Mouse (Mus musculus): Measurements from ENCODE around the gene Zfp941.
"Not testable (repeated sequence)": the region's sequence is repeated elsewhere in the genome, so short reads cannot be mapped to it uniquely, and the experiment has no call there.

The Zfp941 gene

DNA sequence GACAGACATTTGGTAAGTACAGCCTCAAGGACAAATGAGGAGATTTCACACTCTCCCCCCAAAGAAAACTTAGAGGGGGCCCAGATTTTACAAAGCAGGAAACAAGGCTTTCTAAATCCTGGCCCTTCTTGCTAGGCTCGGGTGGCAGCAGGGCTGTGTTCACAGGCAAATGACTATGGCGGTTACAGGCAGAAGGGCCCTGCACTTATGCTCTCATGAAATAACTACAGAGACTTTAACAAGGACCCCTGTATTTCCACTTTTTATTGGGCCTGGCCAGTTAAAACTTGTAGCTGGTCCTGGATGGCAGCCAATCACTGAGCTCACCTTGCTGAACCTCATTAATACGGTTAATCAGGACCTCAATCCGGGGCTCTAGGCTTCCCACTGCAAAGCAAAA lies 41.4 kb downstream of the Zfp941 start:
- in situ Hi-C loops (cut with MboI) = no loop called here

DNA sequence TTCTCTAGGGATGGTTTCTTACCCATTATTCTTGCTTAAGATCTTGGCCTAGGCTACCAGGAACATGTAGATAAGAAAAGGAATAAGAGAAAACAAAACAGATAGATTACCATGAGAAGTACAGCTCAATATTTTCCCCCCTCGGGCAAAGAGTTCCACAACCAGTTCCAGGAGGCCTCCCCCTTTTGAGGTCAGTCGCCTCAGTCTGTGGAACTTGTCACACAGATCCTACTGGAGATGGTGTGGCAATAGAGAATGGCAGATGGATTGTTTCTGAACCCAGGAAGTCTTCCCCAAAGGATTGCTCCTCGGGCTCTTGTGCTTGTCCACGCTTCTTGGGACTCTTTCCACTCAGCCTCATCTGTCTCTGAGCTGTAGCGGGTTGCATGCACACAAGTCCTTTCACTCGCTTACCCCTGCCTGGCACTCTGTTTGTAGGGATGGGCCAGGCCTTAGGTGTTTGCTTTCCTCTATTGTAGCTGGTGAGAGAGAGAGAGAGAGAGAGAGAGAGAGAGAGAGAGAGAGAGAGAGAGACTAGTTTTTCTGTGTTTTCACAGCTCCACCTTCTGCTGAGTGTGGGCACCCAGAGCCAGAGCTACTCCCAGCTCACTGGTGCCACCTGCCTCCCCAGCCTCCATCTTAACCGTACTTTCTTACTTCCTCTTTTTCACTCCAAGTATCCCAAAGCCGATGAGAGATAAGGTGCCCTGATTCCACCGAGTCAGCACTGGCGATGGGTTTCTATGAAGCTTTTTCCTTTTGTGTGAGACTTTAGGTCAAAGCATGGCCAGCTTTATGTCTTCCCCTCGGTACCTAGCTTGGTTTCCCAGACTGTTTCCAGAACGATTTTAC lies 55.9 kb downstream of the Zfp941 start:
- in situ Hi-C loops (cut with MboI) = no loop called here

GRCm38 (mm10) chr7:140765391-140765790 lies 56.6 kb downstream of the Zfp941 start:
- in situ Hi-C loops (cut with MboI) = not testable (repeated sequence)

- in situ Hi-C loops (cut with MboI) = no loop called here
These were observed 58.4 kb downstream of the Zfp941 start, which contains the start of gene Cyp2e1 for GRCm38 (mm10) chr7:140763447-140764020. TSS of gene Cyp2e1 (plus strand) at chr7:140763739.

DNA sequence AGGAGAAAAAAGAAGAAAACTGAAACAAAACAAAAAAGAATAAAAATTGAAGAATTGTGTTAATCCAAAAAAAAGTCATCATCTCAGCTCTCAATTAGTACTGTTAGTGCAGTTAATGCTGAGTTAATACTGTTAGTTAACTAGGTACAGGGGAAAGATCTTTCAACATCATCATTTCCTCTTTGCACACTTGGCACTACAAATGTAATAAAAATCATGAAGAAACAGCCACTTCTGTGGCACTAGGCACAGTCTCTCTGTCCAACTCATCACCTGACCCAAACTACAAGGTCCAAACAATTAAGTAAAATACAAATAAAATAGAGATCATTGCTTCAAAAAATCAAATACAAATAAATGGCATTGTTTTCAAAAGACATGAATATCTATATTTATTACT lies 61.3 kb downstream of the Zfp941 start:
- in situ Hi-C loops (cut with MboI) = no loop called here
